Mouse (Mus musculus): ENCODE data around the gene Ncstn.

DNA sequence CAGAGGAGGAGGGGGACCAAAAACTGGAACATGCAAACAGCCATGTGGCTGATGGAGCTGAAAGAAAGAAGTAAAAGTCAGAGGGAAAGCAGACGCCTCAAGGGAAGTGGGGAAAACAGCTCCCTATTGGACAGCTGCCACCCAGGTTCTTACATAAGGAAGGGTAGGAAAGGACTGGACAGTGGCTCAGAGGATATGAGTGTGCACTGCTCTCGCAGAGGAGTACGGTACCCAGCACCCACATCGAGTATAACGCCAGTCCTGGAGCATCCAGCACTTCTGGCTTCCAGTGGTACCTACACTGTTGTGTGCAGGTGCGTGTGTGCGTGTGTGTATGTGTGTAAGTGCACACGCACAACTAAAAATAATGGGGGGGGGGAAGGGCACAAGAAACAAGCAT lies 36.2 kb downstream of the Ncstn start:
- TF ChIP-seq TBP (conservative IDR thresholded peaks at IDR 0.05; ENCODE audit: low read depth, low read length) (no peak), MYC (IDR thresholded peaks at IDR 0.05; ENCODE audit: low read depth, low read length) (no peak), ZMIZ1 (IDR thresholded peaks at IDR 0.05; ENCODE audit: low read depth, low read length) (no peak), RAD21 (IDR thresholded peaks at IDR 0.05; ENCODE audit: low read depth, low read length) (no peak), UBTF (IDR thresholded peaks at IDR 0.05; ENCODE audit: low read depth, low read length) (no peak), CHD2 (IDR thresholded peaks at IDR 0.05; ENCODE audit: low read length) (no peak)

All from CH12.LX (cell line).